Mouse (Mus musculus) intestine, embryonic 15.5 days (tissue): ENCODE results near the gene Sema4f. TPM values are rescaled to one million over a fixed set of nuclear protein-coding genes. Genes with fewer than 3 reads are reported as not detected.

ENCODE experiments used
- ATAC-seq: fragments of 200-750 bp; cut with Nextera tagmentation; 2 replicates; pipeline ENCODE4 v1.8.0; 2017; ENCODE audit warnings: moderate TSS enrichment, moderate library complexity
- H3K27ac ChIP-seq: fragments of 300-500 bp; sonication (generic); 2 replicates; pipeline ENCODE4 v1.5.1; 2015; ENCODE audit warnings: mild to moderate bottlenecking, inconsistent platforms
- H3K27me3 ChIP-seq: fragments of 300-500 bp; sonication (generic); replicated peaks from 2 replicates; pipeline ENCODE4 v1.6.1; 2015; ENCODE audit warnings: inconsistent platforms
- H3K36me3 ChIP-seq: fragments of 300-500 bp; sonication (generic); 2 replicates; pipeline ENCODE4 v1.6.1; 2015; ENCODE audit warnings: inconsistent platforms
- H3K4me1 ChIP-seq: fragments of 300-500 bp; sonication (generic); replicated peaks from 2 replicates; pipeline ENCODE4 v1.6.1; 2015; ENCODE audit warnings: inconsistent platforms
- H3K4me2 ChIP-seq: fragments of 300-500 bp; sonication (generic); replicated peaks from 2 replicates; pipeline ENCODE4 v1.6.1; 2015; ENCODE audit warnings: mild to moderate bottlenecking, inconsistent platforms
- H3K4me3 ChIP-seq: fragments of 300-500 bp; sonication (generic); replicated peaks from 2 replicates; pipeline ENCODE4 v1.5.1; 2015; ENCODE audit warnings: inconsistent platforms
- H3K9ac ChIP-seq: fragments of 300-500 bp; sonication (generic); 2 replicates; pipeline ENCODE4 v1.6.1; 2015; ENCODE audit warnings: inconsistent platforms
- H3K9me3 ChIP-seq: fragments of 300-500 bp; sonication (generic); 2 replicates; pipeline ENCODE4 v1.6.1; 2016; ENCODE audit warnings: inconsistent platforms
- WGBS: fragments of 180-500 bp; shearing (Covaris S2); methylation state at CpG from one replicate; pipeline ENCODE4 v1.1.7; 2015; 5-methylcytosine and 5-hydroxymethylcytosine counted together
- polyA plus RNA-seq: library from polyadenylated mRNA; unstranded; fragments of >200 nt; fragmentation: Nextera tagmentation; extraction: Ambion mirVana; gene quantifications from 2 replicates; pipeline ENCODE4 v1.2.1, GENCODE M21; 2015

Sema4f gene
- 1.5 and 1.7 TPM in 2 replicates for polyA plus RNA-seq

DNA sequence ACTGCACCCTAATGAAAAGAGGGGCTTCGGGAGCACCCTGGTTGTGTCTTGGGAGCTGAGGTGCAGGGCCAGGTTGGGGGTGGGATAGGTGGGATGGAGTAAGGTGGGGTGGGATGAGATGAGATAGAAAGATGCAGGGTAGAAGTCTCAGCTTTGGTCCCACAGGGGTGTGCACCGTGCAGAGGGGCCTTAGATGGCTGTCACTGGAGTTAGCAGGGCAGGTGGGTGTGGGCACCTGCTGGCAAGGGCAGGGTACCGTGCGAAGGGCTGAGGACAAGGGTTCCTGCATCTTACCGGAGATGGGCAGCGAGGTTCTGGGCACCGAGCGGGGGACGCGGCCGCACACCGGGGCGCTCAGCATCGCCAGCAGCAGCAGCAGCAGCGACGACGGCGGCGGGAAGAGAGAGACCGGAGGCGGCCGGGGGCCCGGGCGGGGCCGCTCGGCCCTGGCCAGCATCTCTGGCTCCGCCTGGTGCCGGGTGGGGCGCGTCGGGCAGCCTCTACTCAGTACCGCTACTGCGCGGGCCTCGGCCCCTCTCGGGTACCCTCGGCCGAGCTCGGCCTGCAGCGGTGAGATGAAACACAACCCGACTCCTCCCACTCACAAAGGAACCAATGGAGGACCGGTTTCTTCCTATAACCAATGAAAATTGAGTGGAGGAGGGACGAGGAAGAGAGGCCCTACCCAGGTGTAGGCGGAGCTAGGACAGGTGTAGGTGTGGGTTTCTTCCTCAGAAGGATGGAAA, at the start of gene Sema4f:
TSS of gene Sema4f (minus strand) at position 603 of the 746 bp plus-strand sequence.
- Histone ChIP-seq H3K4me2 (peak within 1 kb of the TSS; percentile 79), H3K9ac (peak within 1 kb of the TSS; percentile 53), H3K4me1 (peaks cover 4% of the 10 kb centered on the region; the same call in 1 of the 2 replicates), H3K27ac (no peak within 1 kb of the TSS), H3K27me3 (peaks cover 10% of the 10 kb centered on the region; the same call in 1 of the 2 replicates), H3K9me3 (no peaks in the 10 kb centered on the region), H3K36me3 (no peaks in the 10 kb centered on the region), H3K4me3 (peak within 1 kb of the TSS; percentile 46)
- 2% methylated on average over 41 of the region's 44 CpGs for WGBS
- peak; percentile 99 for ATAC-seq

DNA sequence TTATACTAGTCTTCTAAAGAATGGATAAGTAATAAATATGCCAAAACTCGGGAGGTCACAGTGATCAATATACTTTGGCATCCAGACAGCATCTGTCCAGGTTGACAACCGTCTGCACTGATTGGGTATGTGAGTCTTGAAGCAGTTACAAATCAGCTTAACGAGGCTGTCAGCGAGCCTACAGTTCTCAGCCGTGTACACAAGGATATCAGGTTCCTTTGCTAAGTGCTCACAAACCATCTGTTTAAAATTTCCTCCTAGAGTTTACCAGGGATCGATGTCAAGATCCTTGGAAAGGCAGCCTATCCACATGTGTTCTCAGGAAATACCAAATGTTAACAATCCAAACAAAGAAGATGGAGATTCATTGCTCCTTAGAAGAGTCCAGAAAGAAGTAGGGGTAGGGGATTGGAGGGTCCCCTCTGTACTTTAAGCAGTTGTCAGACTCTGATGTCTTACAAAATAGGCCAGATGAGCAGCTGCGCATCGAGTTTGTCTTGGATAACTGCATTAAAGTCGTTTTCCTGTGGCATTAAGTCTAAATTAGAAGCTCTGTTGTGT, 47.9 kb upstream of the Sema4f start:
- no peak overlapping the region for H3K4me3 ChIP-seq
- H3K9me3 ChIP-seq = no peaks in the 10 kb centered on the region
- ATAC-seq = 0 out of 2 replicates have a peak, but pooled peaks have one; percentile 12
- no peak overlapping the region for H3K9ac ChIP-seq
- H3K4me2 ChIP-seq = no peak overlapping the region
- WGBS = 17% methylated on average over 9 of the region's 9 CpGs
- no peaks in the 10 kb centered on the region for H3K27me3 ChIP-seq
- H3K4me1 ChIP-seq = peaks cover 6% of the 10 kb centered on the region; the same call in 1 of the 2 replicates
- no peaks in the 10 kb centered on the region for H3K36me3 ChIP-seq
- no peak overlapping the region for H3K27ac ChIP-seq

DNA sequence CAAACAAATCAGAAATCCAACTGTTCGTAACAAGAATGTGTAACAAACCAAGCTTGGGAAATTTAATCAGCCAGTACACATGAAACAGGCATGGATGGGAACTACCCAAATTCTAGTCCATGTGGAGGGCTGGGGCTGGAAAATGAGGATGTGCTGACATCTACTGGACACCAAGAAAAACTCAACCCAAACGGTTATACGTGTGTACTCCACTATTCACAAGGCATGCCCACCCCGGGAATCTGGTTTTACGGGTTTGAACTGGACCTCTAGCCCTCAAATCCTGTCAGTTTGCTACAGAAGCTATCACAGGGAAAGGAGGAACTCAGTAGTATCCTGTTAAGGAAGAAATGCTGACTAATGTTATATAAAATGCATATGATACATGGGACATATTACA, 31.5 kb upstream of the Sema4f start:
- Histone ChIP-seq H3K27me3 (no peaks in the 10 kb centered on the region), H3K9ac (no peak overlapping the region), H3K4me2 (no peak overlapping the region), H3K4me3 (no peak overlapping the region), H3K36me3 (no peaks in the 10 kb centered on the region), H3K27ac (no peak overlapping the region), H3K9me3 (no peaks in the 10 kb centered on the region), H3K4me1 (no peaks in the 10 kb centered on the region)
- ATAC-seq = peak; percentile 80
- WGBS = 7% methylated on average over 5 of the region's 5 CpGs

DNA sequence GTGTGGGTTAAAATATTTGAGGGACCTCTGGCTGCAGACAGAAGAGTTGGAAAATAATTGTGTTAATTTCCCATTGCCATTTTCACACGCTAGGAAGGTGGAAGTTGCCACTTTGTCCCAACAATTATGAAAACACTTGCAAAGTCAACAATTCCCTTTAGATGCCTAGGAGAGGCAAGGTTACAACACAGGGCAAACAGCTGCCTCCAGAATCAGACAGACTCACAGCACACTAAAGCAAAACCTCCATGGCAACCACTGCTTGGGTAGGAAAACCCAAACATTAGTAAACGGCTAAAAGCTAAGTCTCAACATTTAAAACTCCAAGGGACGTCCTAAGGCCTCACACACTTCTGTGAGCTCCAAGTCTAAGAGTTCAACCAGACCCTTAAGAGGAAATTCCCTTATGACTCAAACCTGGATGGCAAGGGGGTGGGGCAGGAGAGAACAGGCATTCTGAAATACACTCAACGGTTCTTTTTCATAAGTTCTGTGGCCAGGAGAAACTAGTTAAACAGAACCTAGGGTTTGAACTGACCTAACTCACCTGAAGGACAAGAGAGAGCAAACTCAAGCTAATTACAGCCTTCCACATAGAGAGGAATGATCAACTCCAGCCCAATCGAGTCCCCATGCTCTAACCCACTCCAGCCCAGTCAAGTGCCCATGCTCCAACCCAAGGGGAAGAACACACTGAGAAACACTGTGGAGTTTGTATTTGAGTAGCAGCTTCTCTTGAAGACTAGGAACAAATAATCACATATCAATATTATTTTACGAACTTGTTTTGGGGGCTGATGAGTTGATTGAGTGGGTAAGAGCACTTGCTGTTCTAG, 29.9 kb upstream of the Sema4f start:
- no peak overlapping the region for H3K27ac ChIP-seq
- WGBS = 67% methylated on average over 6 of the region's 6 CpGs
- no peaks in the 10 kb centered on the region for H3K27me3 ChIP-seq
- no peak overlapping the region for H3K4me2 ChIP-seq
- H3K4me3 ChIP-seq = no peak overlapping the region
- ATAC-seq = no peak
- H3K9me3 ChIP-seq = no peaks in the 10 kb centered on the region
- H3K36me3 ChIP-seq = no peaks in the 10 kb centered on the region
- H3K9ac ChIP-seq = no peak overlapping the region
- H3K4me1 ChIP-seq = no peaks in the 10 kb centered on the region

DNA sequence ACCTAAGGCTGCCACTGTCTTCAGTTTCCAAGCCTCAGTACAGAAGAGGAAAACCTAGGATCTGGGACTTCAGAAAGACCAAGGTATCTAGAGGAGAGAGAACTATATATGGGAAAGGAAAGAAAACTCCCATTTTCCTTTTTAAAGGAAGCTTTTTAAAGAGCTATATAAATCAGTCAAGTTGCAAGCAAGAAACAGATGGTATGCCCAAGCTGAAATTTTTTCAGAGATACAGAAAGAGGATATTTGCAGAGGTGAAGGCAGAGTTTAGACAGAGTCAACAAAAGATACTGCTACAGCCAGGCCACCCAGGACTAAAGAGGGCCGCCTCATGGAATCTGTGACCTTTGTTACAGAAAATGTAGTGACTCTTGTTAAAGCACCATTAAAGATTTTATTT, 22.1 kb upstream of the Sema4f start:
- H3K4me1 ChIP-seq = no peaks in the 10 kb centered on the region
- 57% methylated on average over 1 of the region's 1 CpGs for whole genome bisulfite sequencing
- no peak overlapping the region for H3K27ac ChIP-seq
- no peaks in the 10 kb centered on the region for H3K36me3 ChIP-seq
- no peak overlapping the region for H3K4me3 ChIP-seq
- H3K9me3 ChIP-seq = no peaks in the 10 kb centered on the region
- ATAC-seq = no peak
- no peak overlapping the region for H3K9ac ChIP-seq
- H3K27me3 ChIP-seq = no peaks in the 10 kb centered on the region
- no peak overlapping the region for H3K4me2 ChIP-seq

DNA sequence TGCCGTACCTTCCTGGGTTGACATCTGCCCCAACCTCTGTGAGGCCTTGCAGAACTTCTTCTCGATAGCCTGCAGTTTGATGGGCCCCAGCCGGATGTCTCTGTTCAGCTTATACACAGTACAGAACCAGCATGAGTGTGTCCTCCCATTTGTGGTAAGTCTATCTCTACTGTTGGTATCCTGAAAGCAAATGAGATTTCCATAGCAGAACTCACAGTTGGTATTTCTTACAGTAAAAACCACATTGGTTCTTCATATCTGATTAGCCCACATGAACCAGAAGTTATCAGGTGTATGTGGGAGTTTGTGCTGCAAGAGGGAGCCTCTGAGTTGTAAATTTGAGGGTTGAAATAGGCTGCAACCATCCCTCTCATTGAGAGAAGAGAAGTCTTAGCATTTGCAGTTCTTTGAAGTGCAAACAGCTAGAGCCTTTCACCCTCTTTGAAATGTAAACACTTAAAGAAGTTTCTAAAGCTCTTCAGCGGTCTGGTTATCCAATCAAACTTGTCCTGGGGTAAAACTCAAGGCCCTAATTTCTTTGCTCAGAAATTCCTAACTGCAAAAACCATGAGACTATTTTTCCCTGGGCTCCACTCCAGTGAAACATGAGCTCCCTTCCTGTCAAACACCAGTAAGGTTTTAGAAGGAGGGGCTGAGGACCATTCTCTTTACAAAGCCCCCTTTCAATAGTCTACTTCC, 17.1 kb upstream of the Sema4f start:
- Histone ChIP-seq H3K27ac (no peak overlapping the region), H3K36me3 (no peaks in the 10 kb centered on the region), H3K4me3 (no peak overlapping the region), H3K9ac (no peak overlapping the region), H3K27me3 (no peaks in the 10 kb centered on the region), H3K9me3 (no peaks in the 10 kb centered on the region), H3K4me2 (no peak overlapping the region), H3K4me1 (no peaks in the 10 kb centered on the region)
- WGBS = 39% methylated on average over 4 of the region's 4 CpGs
- ATAC-seq = peak; percentile 45; the same call in 1 of the 2 replicates

DNA sequence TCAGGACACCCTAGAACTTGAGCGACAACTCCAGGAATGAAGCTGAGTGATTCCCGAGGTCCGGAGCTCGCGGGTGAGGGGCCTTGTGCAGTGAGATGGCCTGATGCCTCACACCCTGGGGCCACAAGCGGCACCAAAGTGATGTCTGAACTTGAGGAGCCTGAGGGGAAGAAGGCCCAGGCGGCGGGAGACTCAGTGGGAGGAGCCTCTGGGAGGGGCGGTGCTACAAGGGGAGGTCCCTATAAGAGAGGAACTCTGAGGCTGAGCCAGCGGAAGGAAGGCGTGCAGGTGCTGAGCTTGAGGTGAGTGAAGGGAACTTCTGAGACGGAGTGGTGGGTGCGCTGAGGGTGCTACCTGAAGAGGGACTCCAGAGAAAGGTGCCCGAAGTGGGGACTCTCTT, 7.1 kb upstream of the Sema4f start, which contains the start of gene M1ap:
TSS of gene M1ap (plus strand) at position 252 of the 400 bp plus-strand sequence.
- 69% methylated on average over 14 of the region's 14 CpGs for WGBS
- Histone ChIP-seq H3K27me3 (no peaks in the 10 kb centered on the region), H3K4me3 (no peak within 1 kb of the TSS), H3K4me2 (no peak within 1 kb of the TSS), H3K9ac (no peak within 1 kb of the TSS), H3K4me1 (no peaks in the 10 kb centered on the region), H3K27ac (no peak within 1 kb of the TSS), H3K9me3 (no peaks in the 10 kb centered on the region), H3K36me3 (no peaks in the 10 kb centered on the region)
- no peak for ATAC-seq

DNA sequence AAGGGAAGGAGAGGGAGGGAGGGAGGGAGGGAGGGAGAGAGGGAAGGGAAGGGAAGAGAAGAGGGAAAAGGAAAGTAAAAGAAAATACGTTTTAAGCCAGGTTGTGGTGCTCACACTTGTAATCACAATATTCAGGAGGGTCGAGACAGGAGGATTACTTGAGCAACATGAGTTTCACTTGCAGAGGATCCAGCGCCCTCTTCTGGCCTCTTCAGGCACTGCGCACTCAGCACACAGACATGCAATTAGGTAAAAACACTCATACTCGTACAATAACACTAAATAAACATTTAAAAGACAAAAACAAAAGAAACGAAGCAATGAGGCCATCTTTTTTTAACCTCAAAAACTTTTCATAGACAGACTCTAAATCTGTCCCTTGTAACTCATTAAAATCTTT, 6.2 kb upstream of the Sema4f start:
- 51% methylated on average over 6 of the region's 6 CpGs for WGBS
- no peaks in the 10 kb centered on the region for H3K9me3 ChIP-seq
- no peak for ATAC-seq
- no peak overlapping the region for H3K4me2 ChIP-seq
- H3K36me3 ChIP-seq = no peaks in the 10 kb centered on the region
- H3K4me3 ChIP-seq = no peak overlapping the region
- no peaks in the 10 kb centered on the region for H3K27me3 ChIP-seq
- no peaks in the 10 kb centered on the region for H3K4me1 ChIP-seq
- no peak overlapping the region for H3K9ac ChIP-seq
- no peak overlapping the region for H3K27ac ChIP-seq

DNA sequence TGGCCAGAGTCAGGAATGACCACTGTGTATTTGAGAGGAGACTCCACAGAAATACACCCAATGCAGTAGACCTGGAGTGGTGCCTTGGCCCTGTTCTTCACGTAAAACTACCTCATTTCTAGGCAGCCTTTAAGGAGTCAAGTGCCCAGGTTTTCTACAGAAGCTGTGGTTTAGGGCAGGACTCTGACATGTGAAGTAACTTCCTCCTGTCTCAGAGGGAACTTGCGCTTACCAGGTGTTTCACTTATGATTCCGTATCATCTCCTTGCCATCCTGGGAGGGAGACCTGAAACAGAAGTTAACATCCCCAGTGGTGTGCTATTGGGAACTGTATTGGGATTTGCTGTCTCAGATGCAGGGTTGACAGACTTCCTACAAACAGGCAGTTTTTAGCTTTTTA, 1.2 kb upstream of the Sema4f start:
- Histone ChIP-seq H3K9me3 (no peaks in the 10 kb centered on the region), H3K4me2 (no peak overlapping the region), H3K27ac (no peak overlapping the region), H3K27me3 (peaks cover 10% of the 10 kb centered on the region; the same call in 1 of the 2 replicates), H3K4me1 (peaks cover 4% of the 10 kb centered on the region; the same call in 1 of the 2 replicates), H3K36me3 (no peaks in the 10 kb centered on the region), H3K4me3 (no peak overlapping the region), H3K9ac (no peak overlapping the region)
- 80% methylated on average over 3 of the region's 3 CpGs for WGBS
- ATAC-seq = no peak

DNA sequence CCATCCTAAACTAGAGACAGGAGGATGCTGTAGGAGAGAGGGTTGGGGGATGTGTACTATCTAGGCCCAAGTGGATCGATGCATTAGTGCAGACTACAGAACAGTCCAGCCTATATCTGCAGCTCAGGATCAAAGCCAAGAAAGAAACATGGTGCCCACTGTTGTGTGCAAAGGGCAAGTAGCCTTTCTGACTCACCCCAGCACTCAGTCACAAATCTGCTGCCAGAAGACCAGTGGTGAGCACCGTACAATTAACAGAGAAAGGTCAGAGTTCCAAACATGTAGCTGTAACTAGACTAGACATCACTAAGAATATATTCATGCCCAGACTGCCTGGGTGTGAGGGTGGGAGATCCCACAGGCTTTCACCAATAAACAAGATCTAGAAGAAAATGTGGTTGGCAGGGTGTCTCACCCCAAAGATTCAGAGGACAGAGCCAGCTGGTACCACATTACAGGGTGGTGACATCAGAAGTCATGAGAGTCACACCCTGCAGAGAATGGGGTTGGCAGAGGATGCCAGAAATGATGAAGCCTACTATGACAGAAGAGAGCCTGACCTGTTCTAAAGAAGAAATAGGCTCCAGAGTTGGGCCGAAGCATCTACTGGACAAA, 4.8 kb downstream of the Sema4f start:
- 92% methylated on average over 3 of the region's 3 CpGs for WGBS
- H3K36me3 ChIP-seq = no peaks in the 10 kb centered on the region
- no peak overlapping the region for H3K4me3 ChIP-seq
- no peak for ATAC-seq
- no peak overlapping the region for H3K9ac ChIP-seq
- H3K4me1 ChIP-seq = peaks cover 4% of the 10 kb centered on the region; the same call in 1 of the 2 replicates
- no peak overlapping the region for H3K27ac ChIP-seq
- no peaks in the 10 kb centered on the region for H3K9me3 ChIP-seq
- H3K4me2 ChIP-seq = no peak overlapping the region
- peaks cover 10% of the 10 kb centered on the region; the same call in 1 of the 2 replicates for H3K27me3 ChIP-seq

DNA sequence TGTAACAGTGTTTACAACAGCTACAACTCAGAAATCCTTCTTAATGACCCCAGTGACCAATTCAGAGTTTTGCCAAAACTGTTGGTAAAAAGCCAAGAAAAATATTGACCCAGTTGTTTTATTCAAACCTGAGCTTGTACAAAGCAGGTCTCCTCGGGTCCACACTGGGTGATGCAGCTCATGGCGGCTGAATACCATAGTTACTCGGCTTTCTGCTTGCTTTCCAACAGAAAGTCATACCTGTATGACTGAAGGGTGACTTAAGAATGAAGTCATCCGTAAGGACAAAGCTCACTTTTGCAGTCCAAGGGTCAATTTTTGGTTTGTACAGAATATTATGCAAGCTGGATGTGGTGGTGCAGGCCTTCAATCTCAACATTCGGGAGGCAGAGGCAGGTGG, 12.0 kb downstream of the Sema4f start:
- Histone ChIP-seq H3K9ac (no peak overlapping the region), H3K4me2 (no peak overlapping the region), H3K4me3 (no peak overlapping the region), H3K4me1 (no peaks in the 10 kb centered on the region), H3K9me3 (no peaks in the 10 kb centered on the region), H3K27ac (no peak overlapping the region), H3K36me3 (no peaks in the 10 kb centered on the region), H3K27me3 (no peaks in the 10 kb centered on the region)
- ATAC-seq = no peak
- 80% methylated on average over 5 of the region's 5 CpGs for WGBS
